Mouse (Mus musculus): ENCODE results near the gene Atf4.
A peak's percentile ranks its signal among the peaks of the same experiment; 100 is the strongest.

The Atf4 gene

DNA sequence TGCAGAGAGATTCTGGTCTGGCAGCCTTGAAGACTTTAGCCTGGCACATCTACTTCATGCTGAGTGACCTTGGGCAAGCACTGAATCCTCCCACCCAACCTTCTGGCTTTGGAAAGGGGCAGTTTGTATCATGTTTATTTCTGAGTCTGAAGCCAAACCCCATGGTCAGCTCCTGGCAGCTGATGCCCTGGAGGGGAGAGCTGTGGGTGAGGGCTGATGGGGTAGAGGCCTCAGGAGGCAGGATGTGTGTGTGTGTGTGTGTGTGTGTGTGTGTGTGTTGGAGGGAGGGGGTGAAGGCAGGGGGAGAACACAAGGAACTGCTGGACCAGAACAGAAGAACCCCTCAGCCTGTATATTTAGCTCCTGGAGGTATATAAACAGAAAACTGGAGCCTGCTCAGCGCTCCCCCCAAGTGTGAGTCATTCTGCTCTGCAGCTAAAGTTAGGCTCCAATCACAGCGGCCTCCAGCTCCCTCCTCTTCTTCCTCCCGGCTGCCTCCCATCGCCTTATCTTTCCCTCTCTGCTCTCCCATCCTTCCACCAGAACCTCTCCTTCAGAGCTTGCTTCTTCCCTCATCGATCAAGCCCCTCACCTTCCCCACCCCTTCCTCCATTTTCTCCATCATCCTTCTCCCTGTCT, 23.3 kb downstream of the Atf4 start:
- DNase-seq (ENCODE audit: inconsistent age in 2 of 2, low spot score in 1 of 2), result peak in 1 of 2 experiments; percentile 20

DNA sequence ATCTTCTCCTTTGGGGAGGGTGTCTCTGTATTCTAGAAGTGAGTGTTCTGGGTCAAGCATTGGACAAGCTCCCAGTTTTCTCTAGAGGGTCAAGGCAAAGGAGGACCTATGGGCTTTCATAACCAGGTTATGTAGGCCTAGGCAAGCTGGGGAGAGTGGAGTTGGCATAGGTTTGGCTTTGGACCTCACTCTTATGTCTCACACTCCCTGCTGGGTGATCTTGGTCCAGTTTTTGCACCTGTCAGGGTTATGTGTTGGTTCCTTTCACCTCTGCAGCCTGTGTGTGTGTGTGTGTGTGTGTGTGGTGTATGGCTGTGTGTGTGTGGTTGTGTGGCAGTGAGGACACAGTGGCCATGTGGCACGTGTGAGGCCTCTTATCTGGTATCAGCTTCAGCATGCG, 24.1 kb downstream of the Atf4 start:
- DNase-seq (ENCODE audit: inconsistent age in 2 of 2, low spot score in 1 of 2), result no peak

DNA sequence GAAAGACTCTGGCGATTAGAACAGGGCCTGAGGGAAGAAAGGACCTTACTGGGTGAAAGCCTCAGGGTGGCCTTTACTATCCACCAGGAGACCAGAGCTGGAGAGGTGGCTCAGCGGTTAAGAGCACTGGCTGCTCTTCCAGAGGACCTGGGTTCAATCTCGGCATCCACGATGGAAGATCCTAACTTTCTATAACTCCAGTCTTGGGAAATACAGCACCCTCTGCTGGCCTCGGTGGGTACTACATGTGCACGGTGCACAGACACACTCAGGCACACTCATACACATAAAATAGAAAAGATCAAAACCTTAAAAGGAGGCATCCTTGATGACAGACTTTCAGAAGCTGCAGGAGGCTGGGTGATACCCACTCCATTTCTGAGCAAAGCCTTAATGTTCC, 25.7 kb downstream of the Atf4 start:
- DNase-seq (ENCODE audit: inconsistent age in 2 of 2, low spot score in 1 of 2), result peak in 1 of 2 experiments; percentile 56

DNA sequence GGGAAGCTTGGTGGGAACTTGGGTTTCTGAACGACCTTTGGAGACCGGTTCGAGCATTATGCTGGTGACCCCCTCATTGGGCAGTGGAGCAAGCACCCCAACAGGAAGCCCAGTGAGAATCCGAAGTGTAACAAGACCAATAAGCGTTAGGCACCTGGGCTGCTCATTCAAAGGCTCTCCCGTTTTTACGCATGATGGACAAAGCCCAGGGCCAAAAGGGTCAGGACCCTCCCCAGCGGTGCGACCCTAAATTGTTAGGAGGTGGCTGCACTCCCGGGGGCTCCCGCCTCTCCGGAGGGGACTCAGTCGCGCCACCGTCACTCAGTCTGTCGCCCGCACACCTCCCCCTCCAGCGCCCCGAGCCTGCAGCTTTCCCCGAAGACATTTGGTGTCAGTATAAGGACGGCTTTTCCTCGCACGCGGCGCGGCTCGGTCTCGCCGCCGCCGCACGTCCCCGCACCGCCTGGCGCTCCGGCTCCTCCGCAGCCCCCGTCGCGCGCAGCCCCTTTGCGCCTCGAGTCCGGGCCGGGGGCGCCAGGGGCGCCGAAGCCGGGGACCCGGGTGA, 31.9 kb downstream of the Atf4 start, which contains the start of gene Cacna1i:
Gene Cacna1i (plus strand): TSS at position 388 of the 565 bp plus-strand sequence.
- DNase-seq (ENCODE audit: inconsistent age in 2 of 2, low spot score in 1 of 2), result peak in 1 of 2 experiments; percentile 40

DNA sequence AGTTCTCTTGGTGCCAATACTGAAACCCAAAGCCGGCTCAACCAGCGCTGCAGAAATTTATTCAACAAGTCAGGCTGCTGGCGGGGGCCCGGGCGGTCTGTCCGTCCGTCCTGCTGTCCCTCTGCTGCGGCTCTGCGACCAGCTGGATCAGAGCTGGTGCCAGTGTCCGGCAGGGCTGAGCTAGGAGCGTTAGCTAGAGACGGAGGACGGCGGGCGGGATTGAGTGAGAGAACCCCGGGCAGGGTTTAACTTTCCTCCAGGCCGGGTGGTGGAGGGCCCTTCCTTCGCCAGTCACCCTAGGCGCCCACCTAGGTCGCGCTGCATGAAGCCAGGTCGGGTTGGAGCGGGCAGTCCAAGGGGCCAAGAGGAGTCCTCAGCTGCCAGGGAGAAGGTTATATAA, 33.1 kb downstream of the Atf4 start:
- peak in 1 of 2 experiments; percentile 43 for DNase-seq (ENCODE audit: inconsistent age in 2 of 2, low spot score in 1 of 2)

DNA sequence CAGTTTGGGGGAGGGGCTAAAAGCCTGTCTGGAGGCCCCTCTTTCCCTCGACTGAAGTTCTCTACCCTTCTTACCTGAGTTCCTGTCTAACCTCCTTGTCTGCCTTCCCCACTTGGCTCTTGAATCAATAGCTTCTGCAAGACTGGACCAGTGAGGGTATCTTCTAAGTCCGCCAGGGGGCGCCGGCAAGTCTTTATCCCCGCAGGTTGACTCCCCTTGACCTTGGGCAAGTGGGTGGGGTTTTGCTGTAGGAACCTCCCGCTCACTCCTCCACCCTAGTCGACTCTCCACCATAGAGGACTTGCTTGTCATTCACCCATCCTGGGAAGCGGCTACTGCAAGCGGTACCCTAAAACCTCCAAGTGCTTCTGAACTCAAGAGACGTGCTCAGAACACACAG, 34.5 kb downstream of the Atf4 start:
- DNase-seq (ENCODE audit: inconsistent age in 2 of 2, low spot score in 1 of 2), result peak; percentile 61 to 89

DNA sequence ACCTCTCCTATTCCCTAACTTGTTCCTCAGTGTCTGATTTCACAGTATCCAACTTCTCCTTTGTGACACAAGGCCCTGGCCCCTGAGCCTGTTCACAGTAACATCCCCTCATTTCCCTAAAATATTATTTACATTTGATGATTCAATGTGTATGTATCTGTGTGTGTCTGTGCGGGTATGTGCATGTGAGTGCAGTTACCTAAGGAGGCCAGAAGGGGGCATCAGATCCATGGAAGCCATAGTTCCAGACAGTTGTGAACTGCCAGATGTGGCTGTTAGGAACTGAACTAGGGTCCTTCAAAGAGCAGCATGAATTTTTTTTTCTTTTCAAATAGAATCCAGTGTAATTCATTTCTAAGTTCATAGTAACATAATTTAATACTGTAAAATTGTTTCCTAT, 42.2 kb downstream of the Atf4 start:
- DNase-seq (ENCODE audit: inconsistent age in 2 of 2, low spot score in 1 of 2), result no peak

DNA sequence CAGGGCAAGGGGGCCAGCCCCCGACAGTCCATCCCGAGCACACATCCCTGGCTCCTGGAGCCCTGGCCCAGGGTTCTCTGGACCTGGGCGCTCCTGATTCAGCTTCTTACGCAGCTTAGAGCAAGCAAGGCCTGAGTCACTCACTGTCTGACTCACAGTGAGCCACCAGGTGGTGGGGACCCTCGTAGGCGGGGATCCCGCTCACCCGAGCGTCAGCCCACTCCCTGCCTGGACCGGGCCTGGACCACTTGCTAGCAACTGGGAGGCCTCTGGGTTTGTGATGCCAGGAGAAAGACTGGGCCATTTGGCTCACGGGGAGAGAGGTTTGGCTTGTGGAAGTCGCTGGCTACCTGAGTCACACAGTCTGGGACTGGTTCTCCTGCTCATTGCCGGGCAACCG, 48.8 kb downstream of the Atf4 start:
- DNase-seq (ENCODE audit: inconsistent age in 2 of 2, low spot score in 1 of 2), result no peak

DNA sequence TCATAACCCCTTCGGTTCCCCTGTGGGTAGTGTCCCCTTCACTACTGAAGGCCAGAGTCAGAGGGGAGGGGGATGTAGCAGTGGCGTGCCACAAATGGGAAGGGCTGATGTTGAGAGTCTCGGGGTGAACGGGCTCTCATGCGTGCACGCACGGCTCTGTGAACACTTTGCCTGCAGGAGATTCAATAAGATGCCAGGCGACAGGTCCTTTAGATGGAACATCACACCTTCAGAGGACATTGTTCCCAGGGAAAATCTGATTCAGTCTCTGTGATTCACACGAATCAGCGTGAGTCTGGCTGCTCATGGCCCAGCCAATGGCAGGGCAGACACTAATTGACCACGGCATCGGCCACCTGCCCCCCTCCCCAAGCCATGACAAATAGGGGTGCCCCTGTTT, 49.2 kb downstream of the Atf4 start:
- no peak for DNase-seq (ENCODE audit: inconsistent age in 2 of 2, low spot score in 1 of 2)

DNA sequence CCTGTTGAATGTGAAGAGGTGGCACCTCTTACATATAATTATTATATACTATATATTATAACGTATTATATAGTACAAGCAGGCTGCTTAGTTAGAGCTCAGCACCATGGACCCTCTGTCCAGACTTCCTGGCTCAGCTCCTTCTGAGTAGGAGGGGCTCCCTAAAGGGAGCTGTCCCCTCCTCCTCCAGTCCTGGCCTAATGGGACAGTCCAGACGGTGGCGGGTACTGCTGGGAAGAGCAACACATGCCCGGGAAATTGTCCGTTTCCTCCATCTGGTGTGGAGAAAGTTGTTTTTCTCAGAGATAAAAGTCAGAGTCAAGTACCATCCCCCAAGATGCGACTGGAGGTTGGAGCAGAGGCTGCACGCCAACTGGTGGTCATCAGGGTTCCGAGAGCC, 51.2 kb downstream of the Atf4 start:
- DNase-seq (ENCODE audit: inconsistent age in 2 of 2, low spot score in 1 of 2), result no peak

Data from adrenal gland, adult (tissue).